Mouse (Mus musculus) hindbrain, embryonic 16.5 days (tissue): ENCODE data around the gene Ttc9c. TPM values are rescaled to one million over a fixed set of nuclear protein-coding genes. Genes with fewer than 3 reads are reported as not detected.

Experiments used
- ATAC-seq: fragments of 200-750 bp; cut with Nextera tagmentation; 2 replicates; pipeline ENCODE4 v1.8.0; 2017; ENCODE audit warnings: moderate TSS enrichment, moderate library complexity
- H3K27ac ChIP-seq: fragments of 300-500 bp; sonication (generic); 2 replicates; pipeline ENCODE4 v1.5.1; 2014; ENCODE audit warnings: low read depth, mild to moderate bottlenecking, control low read depth, low read length, moderate library complexity
- H3K27me3 ChIP-seq: fragments of 300-500 bp; sonication (generic); replicated peaks from 2 replicates; pipeline ENCODE4 v1.6.1; 2014; ENCODE audit warnings: low read length; ENCODE audit not compliant: control insufficient read depth, insufficient read depth
- H3K36me3 ChIP-seq: fragments of 300-500 bp; sonication (generic); 2 replicates; pipeline ENCODE4 v1.6.1; 2014; ENCODE audit warnings: mild to moderate bottlenecking, low read length, moderate library complexity, mixed read lengths; ENCODE audit not compliant: control insufficient read depth, insufficient read depth
- H3K4me1 ChIP-seq: fragments of 300-500 bp; sonication (generic); 2 replicates; pipeline ENCODE4 v1.6.1; 2014; ENCODE audit warnings: low read depth, low read length; ENCODE audit not compliant: control insufficient read depth, insufficient read depth
- H3K4me2 ChIP-seq: fragments of 300-500 bp; sonication (generic); 2 replicates; pipeline ENCODE4 v1.6.1; 2014; ENCODE audit warnings: mild to moderate bottlenecking, low read length, control low read depth, moderate library complexity
- H3K4me3 ChIP-seq: fragments of 300-500 bp; sonication (generic); 2 replicates; pipeline ENCODE4 v1.5.1; 2014; ENCODE audit warnings: mild to moderate bottlenecking, low read length, control low read depth, moderate library complexity
- H3K9ac ChIP-seq: fragments of 300-500 bp; sonication (generic); 2 replicates; pipeline ENCODE4 v1.6.1; 2014; ENCODE audit warnings: low read depth, mild to moderate bottlenecking, control low read depth, low read length, moderate library complexity
- H3K9me3 ChIP-seq: fragments of 300-500 bp; sonication (generic); 2 replicates; pipeline ENCODE4 v1.6.1; 2014; ENCODE audit warnings: mild to moderate bottlenecking, low read length, moderate library complexity; ENCODE audit not compliant: control insufficient read depth
- WGBS: fragments of 180-500 bp; shearing (Covaris S2); extraction: QIAGEN DNeasy Blood & Tissue Kit; methylation state at CpG from one replicate; pipeline ENCODE4 v1.1.7; 2014; 5-methylcytosine and 5-hydroxymethylcytosine counted together
- polyA plus RNA-seq: library from polyadenylated mRNA; unstranded; fragments of >200 nt; fragmentation: Nextera tagmentation; extraction: Ambion mirVana; gene quantifications from 2 replicates; pipeline ENCODE4 v1.2.1, GENCODE M21; 2015

The Ttc9c gene
- polyA plus RNA-seq, 1 experiment from 2014 or later, result 51.6 TPM

- Histone ChIP-seq H3K36me3 (peaks cover 46% of the 10 kb centered on the region), H3K4me1 (peaks cover 29% of the 10 kb centered on the region), H3K4me3 (peak within 1 kb of the TSS; percentile 60), H3K27ac (peak within 1 kb of the TSS; percentile 82), H3K27me3 (no peaks in the 10 kb centered on the region), H3K4me2 (peak within 1 kb of the TSS; percentile 65), H3K9me3 (no peaks in the 10 kb centered on the region), H3K9ac (peak within 1 kb of the TSS; percentile 80)
- WGBS, result 15% methylated on average over 29 of the region's 29 CpGs
- peak; percentile 58 for ATAC-seq
These were observed 48.4 kb downstream of the Ttc9c start, which contains the start of gene Tmem223 for GRCm38 (mm10) chr19:8770567-8771270. Gene Tmem223, plus strand, starts transcription at chr19:8770996.

- no peaks in the 10 kb centered on the region for H3K27me3 ChIP-seq
- no peak for ATAC-seq
- H3K9ac ChIP-seq, result no peak overlapping the region
- H3K36me3 ChIP-seq, result peaks cover 60% of the 10 kb centered on the region
- H3K9me3 ChIP-seq, result no peaks in the 10 kb centered on the region
- no peak overlapping the region for H3K4me3 ChIP-seq
- no peak overlapping the region for H3K27ac ChIP-seq
- WGBS, result over 99% methylated on average over 9 of the region's 9 CpGs
- H3K4me1 ChIP-seq, result peaks cover 4% of the 10 kb centered on the region
- no peak overlapping the region for H3K4me2 ChIP-seq
These were observed 53.6 kb downstream of the Ttc9c start for GRCm38 (mm10) chr19:8765562-8765961.

- WGBS, result 95% methylated on average over 4 of the region's 4 CpGs
- H3K9ac ChIP-seq, result no peak overlapping the region
- no peak overlapping the region for H3K4me2 ChIP-seq
- H3K4me1 ChIP-seq, result peaks cover 7% of the 10 kb centered on the region
- peaks cover 45% of the 10 kb centered on the region for H3K36me3 ChIP-seq
- H3K9me3 ChIP-seq, result no peaks in the 10 kb centered on the region
- no peak overlapping the region for H3K27ac ChIP-seq
- H3K4me3 ChIP-seq, result no peak overlapping the region
- ATAC-seq, result no peak
- no peaks in the 10 kb centered on the region for H3K27me3 ChIP-seq
These were observed 55.9 kb downstream of the Ttc9c start for GRCm38 (mm10) chr19:8763276-8763675.

- no peaks in the 10 kb centered on the region for H3K9me3 ChIP-seq
- H3K4me2 ChIP-seq, result no peak overlapping the region
- no peaks in the 10 kb centered on the region for H3K27me3 ChIP-seq
- ATAC-seq, result no peak
- no peak overlapping the region for H3K27ac ChIP-seq
- no peak overlapping the region for H3K9ac ChIP-seq
- H3K36me3 ChIP-seq, result peaks cover 21% of the 10 kb centered on the region
- H3K4me1 ChIP-seq, result peaks cover 18% of the 10 kb centered on the region
- no peak overlapping the region for H3K4me3 ChIP-seq
- 91% methylated on average over 2 of the region's 2 CpGs for WGBS
These were observed 58.4 kb downstream of the Ttc9c start for GRCm38 (mm10) chr19:8760757-8761156.

Other genes with a start within 250 kb of the Ttc9c start
- 15.9 and 16.1 TPM in 2 replicates for gene Slc22a8, start 228.1 kb downstream of the Ttc9c start, polyA plus RNA-seq
- 8.7 and 14.9 TPM in 2 replicates for gene Slc22a6, start 201.3 kb downstream of the Ttc9c start, polyA plus RNA-seq
- 0.66 and 0.72 TPM in 2 replicates for gene Chrm1, start 155.5 kb downstream of the Ttc9c start, polyA plus RNA-seq
- 183 and 191 TPM in 2 replicates for gene Slc3a2, start 96.0 kb downstream of the Ttc9c start, polyA plus RNA-seq
- 89.6 and 92.0 TPM in 2 replicates for gene Wdr74, start 83.5 kb downstream of the Ttc9c start, polyA plus RNA-seq
- 1.5 and 1.6 TPM in 2 replicates for gene 1700092M07Rik, start 78.6 kb downstream of the Ttc9c start, polyA plus RNA-seq
- gene Stx5a, start 77.9 kb downstream of the Ttc9c start, polyA plus RNA-seq, result 109 and 119 TPM in 2 replicates
- 120 and 140 TPM in 2 replicates for gene Nxf1, start 62.3 kb downstream of the Ttc9c start, polyA plus RNA-seq
- gene Tmem223, start 48.3 kb downstream of the Ttc9c start, polyA plus RNA-seq, result 200 and 220 TPM in 2 replicates
- gene Tmem179b, start 44.9 kb downstream of the Ttc9c start, polyA plus RNA-seq, result 30.4 and 32.1 TPM in 2 replicates
- 31.7 and 33.1 TPM in 2 replicates for gene Taf6l, start 32.9 kb downstream of the Ttc9c start, polyA plus RNA-seq
- gene Polr2g, start 20.8 kb downstream of the Ttc9c start, polyA plus RNA-seq, result 136 and 147 TPM in 2 replicates
- gene Zbtb3, start 16.8 kb downstream of the Ttc9c start, polyA plus RNA-seq, result 8.0 and 8.1 TPM in 2 replicates
- 5.1 and 5.8 TPM in 2 replicates for gene Hnrnpul2, start 677 bp upstream of the Ttc9c start, polyA plus RNA-seq
- not detected in 2 replicates for gene AC129217.1, start 10.4 kb upstream of the Ttc9c start, polyA plus RNA-seq
- 117 TPM in 2 replicates for gene Bscl2, start 18.1 kb upstream of the Ttc9c start, polyA plus RNA-seq
- 477 and 526 TPM in 2 replicates for gene Gng3, start 19.9 kb upstream of the Ttc9c start, polyA plus RNA-seq
- 0.94 and 1.2 TPM in 2 replicates for gene Lrrn4cl, start 31.4 kb upstream of the Ttc9c start, polyA plus RNA-seq
- gene Ubxn1, start 52.2 kb upstream of the Ttc9c start, polyA plus RNA-seq, result 147 and 151 TPM in 2 replicates
- 58.5 and 61.5 TPM in 2 replicates for gene Uqcc3, start 61.6 kb upstream of the Ttc9c start, polyA plus RNA-seq
- gene Lbhd1, start 64.4 kb upstream of the Ttc9c start, polyA plus RNA-seq, result 27.5 and 35.0 TPM in 2 replicates
- gene Gm49403, start 64.6 kb upstream of the Ttc9c start, polyA plus RNA-seq, result not detected in 2 replicates
- gene 1810009A15Rik, start 69.5 kb upstream of the Ttc9c start, polyA plus RNA-seq, result 44.3 and 46.5 TPM in 2 replicates
- gene Gm49416, start 69.6 kb upstream of the Ttc9c start, polyA plus RNA-seq, result not detected in 2 replicates
- gene Ints5, start 73.7 kb upstream of the Ttc9c start, polyA plus RNA-seq, result 31.1 and 35.2 TPM in 2 replicates
- gene Ganab, start 78.7 kb upstream of the Ttc9c start, polyA plus RNA-seq, result 72.1 and 84.5 TPM in 2 replicates
- gene B3gat3, start 101.0 kb upstream of the Ttc9c start, polyA plus RNA-seq, result 98.3 and 99.5 TPM in 2 replicates
- 2.9 and 3.0 TPM in 2 replicates for gene Rom1, start 110.0 kb upstream of the Ttc9c start, polyA plus RNA-seq
- gene Eml3, start 110.2 kb upstream of the Ttc9c start, polyA plus RNA-seq, result 10.3 and 11.3 TPM in 2 replicates
- 91.3 and 103 TPM in 2 replicates for gene Mta2, start 122.5 kb upstream of the Ttc9c start, polyA plus RNA-seq
- gene Tut1, start 134.5 kb upstream of the Ttc9c start, polyA plus RNA-seq, result 23.9 and 26.3 TPM in 2 replicates
- gene Eef1g, start 147.7 kb upstream of the Ttc9c start, polyA plus RNA-seq, result 284 and 301 TPM in 2 replicates
- gene Ahnak, start 170.0 kb upstream of the Ttc9c start, polyA plus RNA-seq, result 3.5 and 4.8 TPM in 2 replicates